Mouse (Mus musculus): ENCODE measurements around the gene Foxd4.

Gene Foxd4

DNA sequence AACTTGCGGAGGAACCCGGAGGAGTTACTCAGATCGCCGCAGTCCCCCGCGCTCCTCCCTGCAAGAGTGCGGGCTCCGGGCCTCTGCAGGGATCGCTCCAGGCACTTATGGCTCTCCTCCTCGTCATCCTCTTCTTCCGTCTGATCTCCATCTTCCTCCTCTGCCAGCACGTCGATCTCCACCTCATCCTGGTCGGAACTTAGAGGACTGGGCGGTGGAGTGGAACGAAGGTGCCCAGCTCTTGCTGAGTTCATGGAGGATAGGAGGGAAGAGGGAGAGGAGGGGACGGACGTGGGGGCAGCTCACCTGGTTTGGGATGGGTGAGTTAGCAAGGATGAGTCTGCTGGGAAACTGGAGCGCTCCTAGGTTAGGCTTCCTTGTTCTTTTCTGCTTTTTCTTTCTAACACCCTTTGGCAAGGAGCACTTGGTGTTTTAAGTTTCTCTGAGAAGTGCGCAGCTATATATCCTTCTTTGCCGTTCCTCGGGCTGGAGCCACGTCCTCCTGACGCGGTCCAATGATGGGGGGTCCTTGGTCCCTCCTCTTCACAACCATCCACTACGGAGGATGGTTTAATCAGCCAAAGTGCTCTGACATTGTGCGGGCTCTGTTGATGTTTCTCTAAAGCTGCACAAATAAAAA is at the start of gene Foxd4:
Foxd4 (minus strand) TSS at position 617 of the 640 bp plus-strand sequence.
- DNase-seq (ENCODE audit: low spot score in 2 of 2), result no peak

DNA sequence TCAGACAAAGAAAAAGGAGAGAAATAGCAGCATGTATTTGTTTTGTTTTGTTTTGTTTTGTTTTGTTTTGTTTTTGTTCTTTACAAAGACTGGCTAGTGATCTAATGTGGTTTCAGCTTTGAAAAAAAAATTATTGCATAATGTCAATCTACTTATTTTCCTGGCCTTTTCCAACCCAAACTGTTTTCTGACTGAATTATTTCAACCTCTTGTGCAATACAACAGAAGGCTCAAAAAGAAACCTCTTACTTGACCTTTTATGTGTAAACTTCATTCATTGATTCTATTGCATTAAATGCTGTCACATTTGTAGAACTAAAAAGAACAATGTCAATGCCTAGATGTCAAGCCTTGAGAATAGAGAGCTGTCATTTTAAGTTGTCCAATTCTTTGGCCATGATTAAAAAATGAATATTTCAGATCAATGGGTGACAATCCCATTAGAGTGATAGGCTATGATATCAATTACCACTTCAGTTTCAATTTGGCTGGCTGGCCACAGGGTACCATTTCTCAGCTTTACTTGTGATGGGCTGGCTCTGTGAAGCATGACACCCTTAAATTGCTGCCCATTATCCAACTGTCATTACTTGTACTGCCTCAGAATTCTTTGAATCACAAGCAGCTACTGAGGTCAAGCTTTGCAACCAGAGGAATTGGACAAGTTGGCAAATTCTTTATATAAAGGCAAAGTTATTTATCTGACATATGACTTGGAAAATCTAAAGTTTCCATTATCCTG is 44.7 kb upstream of the Foxd4 start:
- no peak for DNase-seq (ENCODE audit: low spot score in 2 of 2)

DNA sequence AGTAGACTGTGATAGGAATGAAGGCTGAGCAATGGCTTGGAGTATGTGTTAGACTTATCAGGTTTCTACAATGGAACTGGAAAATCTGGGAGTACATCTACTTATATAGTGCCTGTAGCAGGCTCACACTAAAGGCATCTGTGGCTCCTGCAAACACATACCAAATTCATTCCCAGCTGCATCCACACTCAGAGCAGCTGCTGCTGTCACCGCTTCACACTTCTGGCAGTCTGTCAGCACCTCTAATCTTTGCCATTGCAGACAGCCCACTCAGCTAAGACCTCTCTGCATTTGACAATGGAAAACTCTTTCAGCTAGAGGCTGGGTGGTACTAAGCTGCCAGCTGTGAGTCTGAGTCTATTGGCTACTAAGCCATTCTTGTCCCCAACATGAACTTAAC is 36.1 kb upstream of the Foxd4 start:
- no peak for DNase-seq (ENCODE audit: low spot score in 2 of 2)

DNA sequence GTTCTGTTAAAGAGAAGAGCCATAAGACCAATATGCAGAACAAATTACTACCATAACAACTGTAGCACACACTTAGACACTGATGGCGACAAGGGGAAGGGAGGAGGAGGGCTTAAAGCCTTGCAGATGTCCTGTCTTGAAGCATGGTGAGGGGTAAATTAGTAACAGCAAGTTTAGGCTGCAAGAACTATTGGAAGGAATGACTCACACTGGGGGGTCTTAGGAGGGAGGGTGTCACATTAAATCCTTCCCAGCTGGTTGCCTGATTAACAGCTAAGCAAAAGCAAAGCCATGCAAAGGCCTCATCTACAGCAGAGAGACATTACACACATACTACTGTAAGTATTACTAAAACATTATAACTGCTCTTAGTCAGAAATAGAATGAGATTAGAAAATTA is 28.0 kb upstream of the Foxd4 start:
- no peak for DNase-seq (ENCODE audit: low spot score in 2 of 2)

DNA sequence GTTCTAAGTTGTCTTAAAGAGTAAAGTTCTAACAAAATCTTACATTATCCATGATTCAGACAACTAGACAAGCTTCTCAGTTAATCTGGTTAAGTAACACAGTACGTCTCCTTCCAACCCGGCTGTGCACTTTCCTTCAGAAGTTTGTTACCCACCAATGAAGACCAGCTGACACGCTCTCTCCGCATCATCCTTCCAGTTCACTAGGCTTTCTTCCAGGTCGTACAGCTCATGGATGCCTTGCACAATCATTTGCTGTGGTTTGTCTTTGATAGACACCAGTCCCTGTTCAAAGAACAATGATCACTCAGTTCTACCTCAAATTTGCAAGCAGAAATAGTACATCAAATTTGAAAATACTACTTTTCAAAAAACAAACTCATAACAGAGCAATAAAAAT is 19.9 kb upstream of the Foxd4 start:
- no peak for DNase-seq (ENCODE audit: low spot score in 2 of 2)

DNA sequence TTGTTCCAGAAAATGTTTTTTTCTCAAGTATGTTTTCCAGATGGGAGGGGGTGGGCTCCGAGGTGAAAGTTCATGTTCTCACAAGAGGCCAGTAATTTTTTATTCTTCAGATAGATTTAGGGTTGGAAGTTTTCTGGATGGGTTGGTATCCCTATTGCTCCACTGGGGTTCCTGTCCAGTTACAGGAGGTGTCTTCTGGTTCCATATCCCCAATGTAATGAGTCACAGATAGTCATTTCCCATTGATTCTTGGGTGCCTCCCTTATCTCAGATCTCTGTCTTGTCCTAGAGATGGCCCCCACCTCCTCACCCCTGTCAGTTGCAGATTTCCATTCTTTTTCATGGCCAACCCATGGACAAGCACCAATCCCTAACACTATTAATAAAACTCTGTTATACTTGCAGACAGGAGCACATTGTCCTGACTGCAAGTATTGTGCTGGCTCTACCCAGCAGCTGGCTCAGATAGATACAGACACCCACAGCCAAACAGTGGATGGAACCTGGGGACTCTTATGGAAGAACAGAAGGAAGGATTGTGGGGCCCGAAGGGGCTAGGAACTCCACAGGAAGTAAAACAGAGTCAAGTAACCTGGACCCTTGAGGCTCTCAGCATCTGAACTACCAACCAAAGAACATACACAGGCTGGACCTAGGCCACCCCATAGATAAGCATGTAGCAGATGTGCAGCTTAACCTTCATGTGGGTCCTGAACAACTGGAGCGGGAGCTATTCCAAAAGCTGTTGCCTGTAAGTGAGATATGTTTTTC is 7.6 kb upstream of the Foxd4 start:
- DNase-seq (ENCODE audit: low spot score in 2 of 2), result no peak

DNA sequence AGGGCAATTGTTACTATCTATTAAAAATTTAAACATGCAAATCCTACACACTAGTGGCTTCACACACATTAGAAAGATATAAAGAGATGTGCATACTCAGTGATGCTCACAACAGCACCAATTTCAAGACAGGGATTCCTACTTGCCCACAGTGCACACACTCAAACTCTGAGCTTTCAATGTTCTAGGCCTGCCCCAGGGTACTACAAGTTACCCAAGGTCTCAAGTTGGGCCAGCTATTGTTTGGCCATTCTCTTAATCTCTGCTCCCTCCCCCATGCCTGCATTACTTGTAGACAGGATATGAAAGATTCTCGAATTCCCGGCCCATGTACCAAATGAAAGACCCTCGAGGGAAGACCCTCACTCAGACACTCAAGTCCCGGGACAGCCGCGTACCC is 6.7 kb upstream of the Foxd4 start:
- no peak for DNase-seq (ENCODE audit: low spot score in 2 of 2)

DNA sequence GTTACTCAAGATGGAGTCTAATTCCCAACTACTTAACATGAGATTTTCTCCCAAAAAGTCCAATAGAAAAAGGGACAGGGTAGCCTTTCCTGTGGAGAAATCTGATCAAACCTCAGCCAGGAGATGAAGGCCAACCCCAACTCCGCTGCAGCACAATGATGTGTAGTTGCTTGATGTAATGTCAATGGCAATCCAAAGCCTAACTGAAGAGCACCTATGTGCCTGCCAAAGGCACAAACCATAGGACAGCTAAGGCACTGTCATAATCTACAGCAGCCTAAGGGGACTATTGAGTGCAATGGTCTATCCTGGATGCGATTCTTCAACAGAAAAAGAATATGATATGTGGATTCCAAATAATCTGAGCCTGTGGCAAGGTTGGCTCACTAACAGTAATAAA is 1.8 kb upstream of the Foxd4 start:
- DNase-seq (ENCODE audit: low spot score in 2 of 2), result no peak

DNA sequence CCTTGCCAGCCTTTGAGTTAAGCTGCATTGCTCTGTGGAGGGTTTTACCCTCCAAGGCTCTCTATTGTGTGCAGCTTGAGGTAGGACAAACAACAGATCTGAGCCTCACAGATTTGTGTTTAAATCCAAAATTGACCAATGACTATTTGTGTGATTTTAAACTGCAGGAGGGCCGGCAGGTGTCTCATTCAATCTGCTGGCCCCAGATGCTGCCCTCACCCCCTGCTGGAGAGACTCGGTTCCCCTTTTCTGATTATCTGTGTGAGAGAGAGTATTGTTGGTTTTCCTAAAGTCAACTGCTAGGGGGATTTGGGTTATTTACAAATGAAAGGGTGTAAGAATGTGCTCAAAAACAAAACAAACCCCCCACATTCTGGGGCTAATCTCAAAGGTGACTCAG is 1.3 kb upstream of the Foxd4 start:
- DNase-seq (ENCODE audit: low spot score in 2 of 2), result no peak

DNA sequence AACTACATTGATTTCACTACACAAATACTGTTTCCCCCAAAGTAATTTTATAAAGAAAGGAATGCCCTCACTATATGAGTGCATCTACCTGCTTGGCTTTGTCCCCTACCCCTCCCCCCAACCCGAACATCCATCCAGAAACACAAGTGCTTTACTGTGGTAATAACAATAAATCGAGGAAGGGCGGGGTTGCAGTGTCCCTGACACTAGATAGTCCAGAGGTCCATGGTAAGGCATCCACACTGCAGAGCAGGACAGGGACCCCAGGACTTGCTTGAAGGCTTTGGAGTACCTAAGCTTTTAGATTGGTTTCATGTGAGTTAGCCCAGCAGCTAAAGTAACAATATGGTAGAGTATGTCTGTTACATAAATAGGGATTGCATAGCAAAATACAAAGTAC is 669 bp upstream of the Foxd4 start:
- DNase-seq (ENCODE audit: low spot score in 2 of 2), result no peak

DNA sequence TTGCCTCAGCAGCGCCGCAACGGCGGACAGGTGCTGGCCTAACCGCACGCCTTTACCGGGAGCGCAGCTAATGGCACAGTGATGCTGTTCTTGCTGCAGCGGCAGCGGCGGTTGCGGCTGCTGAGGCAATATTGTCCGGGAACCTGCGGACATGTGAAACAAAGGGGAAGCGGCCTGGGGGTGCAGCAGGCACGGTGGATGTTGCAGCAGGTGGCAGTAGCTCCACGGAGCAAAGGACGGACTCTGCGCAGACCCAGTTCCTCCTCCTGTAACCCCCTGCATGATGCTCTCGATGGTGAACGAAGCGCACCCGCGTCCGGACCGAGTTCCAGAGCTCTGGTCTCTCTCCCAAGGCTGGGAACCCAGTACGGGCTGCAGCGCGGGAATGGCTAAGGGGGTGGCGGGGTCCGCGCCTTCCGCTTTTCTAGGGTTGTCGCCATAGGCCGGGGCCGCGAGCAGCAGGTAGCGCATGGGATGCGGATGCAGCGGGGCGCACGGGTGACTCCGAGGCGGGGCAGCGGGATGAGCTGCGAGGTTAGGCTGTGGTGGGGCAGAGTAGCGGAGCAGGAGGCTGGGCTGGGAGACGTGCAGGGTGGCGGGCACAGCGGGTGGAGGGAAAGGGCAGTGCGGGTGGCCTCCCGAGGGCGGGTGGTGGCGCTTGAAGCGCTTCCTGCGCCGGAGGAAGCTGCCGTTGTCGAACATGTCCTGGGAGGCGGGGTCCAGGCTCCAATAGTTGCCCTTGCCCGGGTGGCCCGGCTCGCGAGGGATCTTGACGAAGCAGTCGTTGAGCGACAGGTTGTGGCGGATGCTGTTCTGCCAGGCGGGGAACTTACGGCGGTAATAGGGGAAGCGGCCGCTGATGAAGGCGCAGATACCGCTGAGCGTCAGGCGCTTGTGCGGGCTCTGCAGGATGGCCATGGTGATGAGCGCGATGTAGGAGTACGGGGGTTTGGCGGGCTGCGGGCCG is 1.1 kb downstream of the Foxd4 start:
- DNase-seq (ENCODE audit: low spot score in 2 of 2), result peak in 1 of 2 experiments; percentile 15

DNA sequence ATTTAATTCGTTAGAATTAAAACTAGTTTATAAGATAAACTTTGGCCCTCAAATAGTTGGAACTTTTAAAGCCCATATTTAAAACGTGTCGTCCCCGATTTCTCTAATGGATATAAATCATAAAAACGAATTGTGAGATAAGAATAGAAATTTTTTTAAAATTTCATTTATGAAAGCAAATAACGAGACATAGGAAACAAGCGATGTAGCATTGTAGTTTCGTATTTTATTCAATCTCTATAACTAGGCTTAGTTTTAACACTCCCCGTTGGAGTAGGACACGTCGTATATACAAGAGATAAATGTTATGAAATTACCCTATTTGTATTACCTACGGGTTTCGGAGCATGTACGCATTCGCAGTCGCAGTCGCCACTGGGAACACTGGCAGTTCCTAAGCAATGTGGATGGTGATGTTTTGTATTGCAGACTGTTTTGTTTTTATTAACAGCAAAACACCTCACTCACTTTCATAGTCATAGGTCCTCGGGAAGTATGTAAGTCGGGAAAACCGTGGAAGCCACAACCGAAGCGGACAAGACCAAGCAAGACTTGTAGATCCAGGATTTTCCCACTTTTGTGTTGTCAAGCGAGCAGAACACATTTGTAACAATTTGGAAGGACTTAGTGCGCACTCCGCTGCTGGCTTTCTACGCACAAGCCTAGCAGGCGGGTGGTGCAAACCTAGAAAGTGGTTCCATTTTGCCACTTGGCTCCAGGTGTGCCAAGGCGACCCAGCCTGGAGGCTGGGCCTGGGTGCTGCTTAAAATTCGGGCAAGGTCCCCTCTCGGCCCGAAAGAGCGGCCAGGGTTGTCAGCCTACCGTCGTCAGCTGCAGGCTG is 2.0 kb downstream of the Foxd4 start:
- DNase-seq (ENCODE audit: low spot score in 2 of 2), result no peak

DNA sequence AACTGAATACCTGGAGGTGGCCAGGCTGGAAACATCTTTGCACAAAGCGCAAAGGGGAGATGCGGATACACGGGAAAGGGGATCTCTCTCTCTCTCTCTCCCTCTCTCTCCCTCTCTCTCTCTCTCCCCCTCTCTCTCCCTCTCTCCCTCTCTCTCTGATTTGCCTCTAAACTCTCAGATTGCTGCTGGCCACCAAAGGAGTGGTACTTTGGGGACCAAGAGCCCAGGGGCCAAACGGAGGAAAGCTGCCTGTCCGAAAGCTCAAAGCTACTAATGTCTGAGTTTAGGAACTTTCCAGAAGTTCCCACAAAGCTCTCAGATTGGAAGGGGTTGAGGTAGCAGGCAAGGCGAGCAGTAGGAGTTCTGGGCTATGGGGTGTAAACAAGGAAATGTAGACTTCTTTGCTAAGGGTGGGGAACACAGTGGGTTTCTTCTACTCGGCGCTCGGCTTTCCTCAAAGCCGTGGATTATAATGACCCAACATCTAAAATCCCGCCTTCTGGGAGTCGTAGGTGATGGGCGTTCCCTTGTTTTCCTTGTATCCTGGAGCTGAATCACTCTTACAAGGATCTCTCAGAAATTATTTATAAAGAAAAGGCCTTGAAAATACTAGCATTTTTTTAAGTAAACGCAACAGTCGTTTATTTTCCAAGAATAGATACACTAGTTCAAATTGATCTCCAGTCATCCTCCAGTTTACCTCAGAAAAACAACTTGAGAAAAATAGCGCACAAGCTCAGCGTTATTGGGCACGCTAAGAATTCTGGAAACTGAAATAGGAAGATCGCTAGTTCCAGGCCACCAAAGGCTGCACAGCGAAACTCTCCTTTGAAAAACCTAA is 2.9 kb downstream of the Foxd4 start:
- no peak for DNase-seq (ENCODE audit: low spot score in 2 of 2)

DNA sequence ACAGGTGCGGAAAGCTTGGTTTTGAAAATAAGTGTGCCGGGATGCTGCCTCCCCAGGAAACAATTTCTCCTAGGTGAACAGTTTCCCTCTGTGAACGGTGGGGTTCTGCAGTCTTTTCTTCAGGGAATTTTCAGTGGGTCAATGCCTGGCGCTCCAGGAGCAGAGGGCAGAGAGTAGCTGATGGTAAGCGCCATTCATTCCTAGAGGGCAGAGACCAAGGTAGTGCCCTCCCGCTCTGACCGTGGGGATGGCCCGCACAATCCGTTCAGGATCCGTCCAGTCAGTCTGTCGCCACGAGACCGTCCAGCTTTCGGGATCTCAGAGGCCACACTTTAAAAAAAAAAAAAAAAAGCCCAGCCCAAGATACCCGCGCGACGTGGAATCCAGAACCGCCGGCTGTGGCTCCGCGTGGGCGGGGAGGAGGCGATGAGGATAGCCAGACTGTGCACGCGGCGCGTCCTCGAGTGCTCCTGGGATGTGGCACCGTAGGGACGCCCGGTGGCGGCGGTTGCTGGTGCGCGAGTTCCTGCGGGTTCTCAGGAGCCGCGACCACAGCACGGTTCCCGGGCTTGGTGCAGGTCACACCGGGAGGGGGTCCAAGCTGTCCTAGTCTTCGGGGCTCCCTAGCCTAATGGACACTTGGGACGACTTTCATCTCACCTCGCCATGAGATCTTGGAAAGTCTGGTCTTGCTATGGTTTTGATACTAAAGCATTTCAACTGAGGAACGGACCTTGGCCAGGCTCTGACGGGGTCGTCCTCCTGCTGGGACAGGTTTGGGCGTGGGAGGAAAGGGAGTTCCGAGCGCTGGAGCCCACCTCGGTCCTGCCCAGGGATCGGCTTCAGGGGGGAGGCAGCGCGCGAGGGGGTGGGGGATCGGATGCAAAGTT is 3.7 kb downstream of the Foxd4 start:
- no peak for DNase-seq (ENCODE audit: low spot score in 2 of 2)

DNA sequence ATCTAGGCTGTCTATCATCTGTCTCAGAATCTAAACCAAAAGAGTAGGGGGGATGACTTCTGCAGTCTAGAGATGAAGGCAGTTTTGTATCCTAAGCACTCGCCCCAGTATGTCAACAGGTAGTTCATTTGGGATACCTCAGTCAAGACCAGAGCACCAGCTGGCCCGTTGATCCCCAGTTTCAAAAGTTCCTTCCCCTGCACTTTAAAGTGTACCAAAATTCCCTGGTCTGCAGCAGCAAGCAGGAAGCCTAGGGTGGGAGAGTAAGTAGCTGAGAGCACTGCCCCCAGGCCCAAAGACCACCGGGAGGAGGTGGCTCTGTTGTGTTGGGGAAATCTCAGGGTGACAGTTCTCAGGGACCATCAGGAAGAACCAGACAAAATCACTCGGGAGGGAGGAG is 4.5 kb downstream of the Foxd4 start:
- no peak for DNase-seq (ENCODE audit: low spot score in 2 of 2)

DNA sequence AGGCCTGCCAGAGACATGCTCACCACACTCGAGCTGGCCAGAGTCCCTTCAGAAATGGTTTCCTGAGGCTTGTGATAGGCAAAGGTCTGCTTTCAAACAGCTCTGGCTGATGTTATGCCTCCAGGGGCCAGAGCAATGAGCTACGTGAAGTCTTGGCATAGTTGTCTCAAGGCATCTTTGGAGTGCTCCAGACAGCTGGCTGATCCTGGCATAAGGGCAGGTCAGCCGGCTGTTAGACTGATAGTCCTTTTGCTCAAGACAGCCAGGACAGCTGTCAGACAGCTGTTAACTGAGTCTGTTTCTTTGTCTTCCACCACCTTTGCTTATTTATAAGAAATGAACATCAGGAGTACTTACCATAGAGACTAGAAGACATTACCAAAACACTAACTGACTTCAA is 14.1 kb downstream of the Foxd4 start:
- no peak for DNase-seq (ENCODE audit: low spot score in 2 of 2)

DNA sequence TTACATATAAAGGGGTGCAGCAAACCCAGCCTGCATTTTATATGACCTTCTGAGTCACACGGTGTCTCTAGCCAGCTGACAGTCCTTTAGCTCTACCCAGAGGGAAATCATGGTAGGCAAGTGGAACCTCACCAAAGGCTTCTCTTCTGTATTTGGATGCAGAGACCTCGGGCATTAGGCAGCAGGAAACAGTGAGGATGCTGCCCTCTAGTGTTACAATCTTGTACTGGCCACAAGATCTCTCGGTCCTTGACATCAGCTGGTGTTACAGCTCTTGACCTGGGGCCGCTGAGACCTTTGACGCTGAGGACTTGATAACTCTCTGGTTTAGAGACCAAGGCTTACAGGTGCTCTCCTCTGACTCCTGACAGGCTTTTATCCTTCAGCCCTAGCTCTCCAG is 15.5 kb downstream of the Foxd4 start:
- DNase-seq (ENCODE audit: low spot score in 2 of 2), result peak; percentile 25 to 29

DNA sequence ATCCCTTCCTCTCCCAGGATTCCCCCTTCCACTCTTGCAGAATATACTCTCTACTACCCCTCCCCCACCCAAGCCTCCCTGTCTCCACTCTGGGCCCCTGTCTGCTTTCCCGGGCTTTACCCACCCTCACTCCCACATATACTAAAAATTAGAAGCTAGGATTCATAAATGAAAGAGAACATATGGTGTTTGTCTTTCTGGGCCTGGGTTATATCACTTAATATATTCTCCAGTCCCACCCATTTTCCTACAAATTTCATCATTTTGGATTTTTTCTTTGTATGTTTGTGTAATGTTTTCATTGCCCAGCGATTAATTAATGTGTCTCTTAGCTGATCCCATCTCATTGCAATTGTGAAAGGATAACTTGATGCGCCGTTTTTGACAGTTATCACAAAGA is 19.8 kb downstream of the Foxd4 start:
- no peak for DNase-seq (ENCODE audit: low spot score in 2 of 2)

All from spleen, postnatal 36 days (tissue).